Mouse (Mus musculus): Measurements from ENCODE around the gene Tfap2b.

- no peak for TF ChIP-seq CTCF (IDR thresholded peaks at IDR 0.05; ENCODE audit: borderline replicate concordance, insufficient read depth, low read depth, low read length)
- no peak for TF ChIP-seq POLR2A (IDR thresholded peaks at IDR 0.05; ENCODE audit: borderline replicate concordance, insufficient read depth, low read length)
Measured at GRCm38 (mm10) chr1:19251286-19251685, 42.6 kb downstream of the Tfap2b start.
